Mouse (Mus musculus) spleen, adult 2 months (tissue): ENCODE results near the gene Kirrel3. TPM values are rescaled to one million over a fixed set of nuclear protein-coding genes. Genes with fewer than 3 reads are reported as not detected.

Source experiments
- DNase-seq, 2 experiments: peaks; one replicate each; pipeline versions ENCODE4 v3.0.0 to v3.0.0-alpha.2; 2012 to 2021; ENCODE audit warnings: low spot score in 2 of 2, low read depth in 1 of 2
- H3K27ac ChIP-seq: fragments of 200-500 bp; 2 replicates; pipeline ENCODE4 v1.5.1; 2012; ENCODE audit warnings: low read length, inconsistent platforms; ENCODE audit not compliant: insufficient read depth
- H3K27me3 ChIP-seq: fragments of 200-500 bp; 2 replicates; pipeline ENCODE4 v1.6.1; 2012; ENCODE audit warnings: mild to moderate bottlenecking, moderate library complexity, low read length, inconsistent platforms; ENCODE audit not compliant: control insufficient read depth, insufficient read depth
- H3K36me3 ChIP-seq: fragments of 200-500 bp; 2 replicates; pipeline ENCODE4 v1.6.1; 2012; ENCODE audit warnings: mild to moderate bottlenecking, low read length, inconsistent platforms; ENCODE audit not compliant: control insufficient read depth, insufficient read depth
- H3K4me1 ChIP-seq: fragments of 200-500 bp; 2 replicates; pipeline ENCODE4 v1.6.1; 2011; ENCODE audit warnings: inconsistent platforms; ENCODE audit not compliant: control insufficient read depth, insufficient read depth, insufficient read length
- H3K4me3 ChIP-seq: fragments of 200-500 bp; 2 replicates; pipeline ENCODE4 v1.5.1; 2011; ENCODE audit warnings: mild to moderate bottlenecking, inconsistent platforms; ENCODE audit not compliant: insufficient read depth, insufficient read length; ENCODE audit errors: extremely low read depth
- CTCF ChIP-seq: fragments of 200-500 bp; IDR thresholded peaks from 2 replicates; pipeline ENCODE4 v1.5.1; 2011; ENCODE audit warnings: mild to moderate bottlenecking, inconsistent platforms; ENCODE audit not compliant: insufficient read depth, insufficient read length, insufficient replicate concordance; ENCODE audit errors: extremely low read depth
- POLR2A ChIP-seq: fragments of 200-500 bp; IDR thresholded peaks from 2 replicates; pipeline ENCODE4 v1.6.1; 2011; ENCODE audit warnings: low read depth, low read length, inconsistent platforms
- WGBS: fragments of 180-500 bp; shearing (Covaris S2); methylation state at CpG from one replicate; pipeline ENCODE4 v1.1.7; 2018; 5-methylcytosine and 5-hydroxymethylcytosine counted together
- polyA plus RNA-seq: library from polyadenylated mRNA; depleted of rRNA; stranded (reverse); fragments of >200 nt; gene quantifications from 2 replicates; pipeline ENCODE4 v1.2.3, GENCODE M21; 2012

Kirrel3 gene
- polyA plus RNA-seq, 1 experiment: 0.23 TPM

GRCm38 (mm10) chr9:34766792-34767623, 281.3 kb downstream of the Kirrel3 start:
- WGBS: 67% methylated on average over 7 of the region's 7 CpGs
- H3K4me3 ChIP-seq: no peak overlapping the region
- H3K27me3 ChIP-seq: no peaks in the 10 kb centered on the region
- no peak overlapping the region for H3K27ac ChIP-seq
- DNase-seq: no peak
- no peak for TF ChIP-seq POLR2A
- TF ChIP-seq CTCF: no peak
- H3K36me3 ChIP-seq: no peaks in the 10 kb centered on the region
- H3K4me1 ChIP-seq: no peaks in the 10 kb centered on the region

GRCm38 (mm10) chr9:34768961-34769360, 283.3 kb downstream of the Kirrel3 start:
- no peaks in the 10 kb centered on the region for H3K36me3 ChIP-seq
- H3K4me1 ChIP-seq: no peaks in the 10 kb centered on the region
- 80% methylated on average over 2 of the region's 2 CpGs for WGBS
- H3K27ac ChIP-seq: no peak overlapping the region
- no peaks in the 10 kb centered on the region for H3K27me3 ChIP-seq
- no peak for TF ChIP-seq POLR2A
- no peak for TF ChIP-seq CTCF
- H3K4me3 ChIP-seq: no peak overlapping the region
- DNase-seq: no peak

- no peak for DNase-seq
- Histone ChIP-seq H3K4me1 (no peaks in the 10 kb centered on the region), H3K36me3 (no peaks in the 10 kb centered on the region), H3K27me3 (no peaks in the 10 kb centered on the region), H3K4me3 (no peak overlapping the region), H3K27ac (no peak overlapping the region)
- 98% methylated on average over 4 of the region's 4 CpGs for WGBS
- TF ChIP-seq CTCF (no peak), POLR2A (no peak)
Observed at GRCm38 (mm10) chr9:34770951-34771350, 285.3 kb downstream of the Kirrel3 start.

GRCm38 (mm10) chr9:34771401-34771800, 285.7 kb downstream of the Kirrel3 start:
- H3K36me3 ChIP-seq: no peaks in the 10 kb centered on the region
- no peak for TF ChIP-seq CTCF
- TF ChIP-seq POLR2A: no peak
- no peaks in the 10 kb centered on the region for H3K27me3 ChIP-seq
- no peak overlapping the region for H3K4me3 ChIP-seq
- H3K4me1 ChIP-seq: no peaks in the 10 kb centered on the region
- no peak overlapping the region for H3K27ac ChIP-seq
- DNase-seq: no peak

GRCm38 (mm10) chr9:34772022-34772437, 286.3 kb downstream of the Kirrel3 start:
- TF ChIP-seq CTCF: no peak
- no peak for TF ChIP-seq POLR2A
- Histone ChIP-seq H3K36me3 (no peaks in the 10 kb centered on the region), H3K27me3 (no peaks in the 10 kb centered on the region), H3K4me3 (no peak overlapping the region), H3K27ac (no peak overlapping the region), H3K4me1 (no peaks in the 10 kb centered on the region)
- no peak for DNase-seq
- WGBS: 91% methylated on average over 9 of the region's 9 CpGs

GRCm38 (mm10) chr9:34781356-34781755, 295.7 kb downstream of the Kirrel3 start:
- TF ChIP-seq CTCF (no peak), POLR2A (no peak)

GRCm38 (mm10) chr9:34787915-34788314, 302.2 kb downstream of the Kirrel3 start:
- Histone ChIP-seq H3K4me1 (no peaks in the 10 kb centered on the region), H3K27me3 (no peaks in the 10 kb centered on the region), H3K36me3 (no peaks in the 10 kb centered on the region), H3K4me3 (no peak overlapping the region), H3K27ac (no peak overlapping the region)
- TF ChIP-seq POLR2A (no peak), CTCF (no peak)
- 58% methylated on average over 3 of the region's 3 CpGs for WGBS
- DNase-seq: no peak

More at GRCm38 (mm10) chr9:34781356-34781755, 295.7 kb downstream of the Kirrel3 start:
- WGBS: 81% methylated on average over 3 of the region's 3 CpGs
- Histone ChIP-seq H3K4me3 (no peak overlapping the region), H3K36me3 (no peaks in the 10 kb centered on the region), H3K27me3 (no peaks in the 10 kb centered on the region), H3K27ac (no peak overlapping the region), H3K4me1 (no peaks in the 10 kb centered on the region)
- no peak for DNase-seq
